Mouse (Mus musculus) granulocyte monocyte progenitor cell, adult 5-6 weeks (primary cell): ENCODE data around the gene Cstad. TPM values are rescaled to one million over a fixed set of nuclear protein-coding genes. Genes with fewer than 3 reads are reported as not detected.

ENCODE experiments used
- ATAC-seq: replicated peaks from 2 replicates; pipeline ENCODE4 v1.8.0; 2016; ENCODE audit warnings: mild to moderate bottlenecking, moderate TSS enrichment, inconsistent platforms; ENCODE audit not compliant: poor library complexity, severe bottlenecking
- total RNA-seq, 2 experiments: library from RNA; stranded (forward) in 1 of 2; stranded (reverse) in 1 of 2; fragments of 200-712, 200-1000 nt in 1 of 2; fragments of >200 nt in 1 of 2; fragmentation: Nextera tagmentation in 1 of 2; gene quantifications; 2 replicates each; pipeline ENCODE4 v1.2.3; 2014 to 2017

Gene Cstad
- total RNA-seq, 2 experiments from 2014 or later: not detected

DNA sequence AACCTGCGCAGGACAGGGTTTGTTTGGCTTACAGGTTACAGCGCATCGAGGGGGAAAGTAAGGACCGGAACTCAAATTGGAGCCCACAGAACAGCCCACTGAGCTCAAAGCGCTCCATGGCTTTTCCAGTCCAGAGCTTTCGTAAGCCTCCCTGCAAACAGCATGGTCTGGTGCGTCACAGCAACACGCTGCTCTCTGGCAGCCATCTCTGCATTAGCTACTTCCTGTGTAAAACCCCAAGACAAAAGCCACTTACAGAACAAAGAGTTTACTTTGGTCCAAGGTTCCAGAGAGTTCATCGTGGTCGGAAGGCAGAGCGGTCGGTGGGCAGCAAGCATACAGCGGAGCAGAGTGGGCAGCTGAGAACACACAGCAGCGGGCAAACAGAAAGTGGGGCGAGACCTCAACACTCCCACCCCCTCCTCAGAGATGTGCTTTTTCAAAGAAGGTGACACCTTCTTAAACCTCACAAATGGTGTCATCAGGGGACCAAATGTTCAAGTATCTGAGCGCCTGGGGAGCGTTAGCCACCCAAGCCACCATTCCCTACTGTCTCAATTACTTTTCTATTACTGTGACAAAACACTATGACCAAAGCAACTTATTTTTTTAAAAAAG, 31.3 kb downstream of the Cstad start:
- ATAC-seq: peak; percentile 17; the same call in 1 of the 2 replicates

DNA sequence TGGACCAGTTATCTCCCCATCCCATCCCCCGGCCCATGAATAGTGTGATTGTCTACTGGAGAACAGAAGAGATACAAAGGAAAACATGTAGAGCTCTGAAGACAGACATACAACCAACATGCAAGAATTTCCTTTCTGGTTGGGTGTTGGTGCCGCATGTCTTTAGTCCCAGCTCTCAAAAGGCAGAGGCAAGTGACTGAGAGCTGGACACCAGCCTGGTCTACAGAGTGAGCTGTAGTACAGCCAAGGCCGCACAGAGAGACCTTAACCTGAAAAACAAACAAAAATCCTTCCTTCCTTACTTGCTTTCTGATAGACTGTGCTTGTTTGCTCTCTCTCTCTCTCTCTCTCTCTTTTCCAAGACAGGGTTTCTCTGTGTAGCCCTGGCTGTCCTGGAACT, 32.5 kb downstream of the Cstad start:
- no peak for ATAC-seq

DNA sequence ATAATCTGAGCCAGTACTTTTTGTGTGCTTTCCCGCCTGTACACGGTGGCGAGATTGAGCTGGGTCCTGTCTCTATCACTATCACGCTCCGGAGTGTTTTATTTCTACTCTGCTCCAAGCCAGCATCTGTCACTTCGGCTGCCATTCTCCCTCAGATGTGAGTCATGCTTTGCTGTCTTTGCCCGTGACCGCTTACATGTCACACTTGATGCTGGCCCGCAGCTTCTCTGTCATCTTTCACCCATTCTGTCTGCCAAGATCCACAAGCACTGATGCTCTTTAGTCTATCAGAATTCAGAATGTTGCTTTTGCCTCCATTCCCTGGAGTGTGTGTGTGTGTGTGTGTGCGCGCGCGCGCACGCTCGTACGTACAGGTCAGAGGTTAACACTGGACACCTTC, 33.5 kb downstream of the Cstad start:
- no peak for ATAC-seq

DNA sequence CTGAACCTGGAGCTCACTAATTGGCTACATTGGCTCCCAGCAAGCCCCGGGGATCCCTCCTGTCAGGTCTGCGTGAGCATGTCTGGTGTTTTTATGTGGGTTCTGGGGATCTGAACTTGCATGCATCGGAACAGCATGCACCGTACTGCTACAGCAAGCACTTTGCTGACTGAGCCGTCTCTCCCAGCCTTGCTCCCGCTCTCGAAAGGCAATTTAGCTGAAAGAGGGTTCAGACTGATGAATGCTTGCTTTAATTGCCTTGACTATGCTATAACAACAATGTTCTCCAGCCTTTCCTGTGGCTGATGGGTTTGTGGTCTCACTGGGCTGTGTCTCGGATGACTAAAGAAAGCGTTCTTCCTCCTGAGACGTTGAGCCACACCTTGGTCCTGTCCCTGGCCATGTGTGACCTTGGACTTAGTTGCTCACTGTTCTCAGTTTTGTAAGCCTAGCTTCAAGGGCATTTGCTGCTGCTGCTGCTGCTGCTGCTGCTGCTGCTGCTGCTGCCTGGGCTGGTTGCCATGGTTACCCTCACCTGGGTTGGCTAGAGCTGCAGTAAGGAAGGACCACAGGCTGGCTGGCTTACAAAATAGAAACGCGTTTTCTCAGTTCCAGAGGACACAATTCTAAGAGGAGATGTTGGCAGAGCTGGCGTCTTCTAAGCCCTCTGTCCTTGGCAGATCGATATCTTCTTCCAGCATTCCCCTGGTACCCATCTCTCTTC, 34.4 kb downstream of the Cstad start:
- ATAC-seq: no peak

DNA sequence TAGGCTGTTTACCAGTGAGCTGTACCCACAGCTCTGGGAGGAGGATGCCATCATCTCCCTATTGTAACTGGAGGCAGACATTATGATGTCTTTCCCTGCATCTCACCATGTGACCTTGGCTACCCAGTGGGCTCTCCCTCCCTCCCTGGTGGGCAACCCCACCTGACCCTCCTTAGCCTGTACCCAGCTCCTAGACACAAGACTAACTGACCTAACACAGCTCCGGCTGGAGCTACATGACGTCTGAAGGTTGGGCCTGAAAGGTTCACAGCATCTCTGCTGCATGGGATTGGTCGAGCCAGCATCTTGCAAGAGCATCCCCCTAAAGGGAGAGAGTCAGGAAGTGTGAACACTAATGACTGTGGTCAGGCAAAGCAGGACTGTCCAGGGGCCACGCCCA, 35.0 kb downstream of the Cstad start:
- no peak for ATAC-seq

DNA sequence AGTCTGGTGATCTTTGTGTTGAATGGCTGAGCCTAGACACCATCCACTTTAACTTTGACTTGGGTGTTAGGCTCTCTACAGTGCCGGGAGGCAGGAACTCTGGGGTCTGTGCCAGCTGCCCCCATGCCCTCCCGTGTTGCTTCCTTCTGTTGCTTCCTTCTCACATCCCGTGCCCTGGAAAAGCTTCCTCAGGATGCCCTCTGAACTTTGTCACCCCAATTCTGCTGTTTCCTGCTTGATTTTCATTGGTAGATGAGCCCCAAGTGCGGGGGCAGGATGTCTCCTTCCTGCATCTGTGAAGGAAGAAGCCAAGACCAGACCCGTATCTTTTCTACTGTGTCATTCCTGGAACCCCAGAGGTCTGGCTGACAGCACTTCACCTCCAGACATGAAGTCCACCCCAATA, 41.4 kb downstream of the Cstad start:
- ATAC-seq: no peak

DNA sequence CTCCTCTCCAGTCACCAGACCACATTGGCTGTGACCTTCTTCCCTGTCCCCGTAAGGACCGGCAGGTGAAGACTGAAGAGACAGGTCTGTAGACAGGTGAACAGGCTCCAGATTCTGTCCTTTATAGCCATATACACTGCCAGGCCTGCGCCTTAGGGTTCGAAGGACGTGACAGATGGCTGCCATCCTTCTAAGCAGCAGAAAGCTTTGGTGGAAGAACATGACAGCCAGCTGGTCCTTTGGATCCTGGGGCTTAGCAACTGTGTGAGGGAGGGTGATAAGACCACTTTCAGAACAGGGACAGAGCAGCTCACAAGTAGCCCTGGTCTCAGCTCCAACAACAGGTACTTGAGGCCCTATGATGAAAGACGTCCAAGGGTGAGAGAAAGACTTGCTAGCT, 43.2 kb downstream of the Cstad start:
- ATAC-seq: no peak

DNA sequence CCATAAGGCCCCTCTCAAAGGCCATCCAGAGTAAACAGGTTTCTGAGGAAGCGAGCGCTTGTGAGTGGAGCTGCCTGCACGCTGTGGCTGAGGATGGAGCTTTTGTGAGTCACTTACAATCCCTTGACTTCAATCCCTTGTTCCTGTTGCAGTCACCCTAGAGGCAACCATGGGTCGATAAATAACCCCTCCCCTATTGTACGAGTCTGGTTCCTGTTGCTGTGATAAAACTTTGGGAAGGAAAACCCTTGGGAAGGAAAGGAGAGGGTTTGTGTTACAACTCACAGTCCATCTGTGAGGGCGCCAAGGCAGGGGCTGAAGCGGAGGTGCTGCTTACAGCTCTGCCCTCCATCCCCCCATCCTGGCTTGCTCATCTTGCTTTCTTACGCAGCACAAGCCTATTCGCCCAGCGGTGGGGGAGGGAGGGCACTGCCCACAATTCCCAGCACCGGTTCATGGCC, 45.2 kb downstream of the Cstad start:
- ATAC-seq: no peak

DNA sequence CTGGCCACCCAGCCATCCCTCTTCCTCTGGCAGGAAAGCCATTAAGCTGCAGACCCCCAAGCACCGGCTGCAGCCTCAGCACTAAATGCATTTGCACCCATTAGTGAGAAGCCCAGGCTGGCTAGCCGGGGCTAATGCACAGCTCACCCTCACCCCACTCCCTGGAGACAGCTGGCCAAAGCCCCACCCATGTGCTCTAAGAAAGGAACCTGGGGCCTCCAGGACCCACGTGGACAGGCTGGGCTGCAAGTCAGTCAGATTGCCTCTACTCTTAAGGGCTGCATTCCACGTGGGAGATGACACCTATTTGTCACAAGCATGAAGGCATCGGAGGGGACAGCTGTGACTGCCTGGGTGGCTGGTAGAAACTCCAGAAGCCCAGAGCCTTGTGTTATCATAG, 48.0 kb downstream of the Cstad start:
- no peak for ATAC-seq

DNA sequence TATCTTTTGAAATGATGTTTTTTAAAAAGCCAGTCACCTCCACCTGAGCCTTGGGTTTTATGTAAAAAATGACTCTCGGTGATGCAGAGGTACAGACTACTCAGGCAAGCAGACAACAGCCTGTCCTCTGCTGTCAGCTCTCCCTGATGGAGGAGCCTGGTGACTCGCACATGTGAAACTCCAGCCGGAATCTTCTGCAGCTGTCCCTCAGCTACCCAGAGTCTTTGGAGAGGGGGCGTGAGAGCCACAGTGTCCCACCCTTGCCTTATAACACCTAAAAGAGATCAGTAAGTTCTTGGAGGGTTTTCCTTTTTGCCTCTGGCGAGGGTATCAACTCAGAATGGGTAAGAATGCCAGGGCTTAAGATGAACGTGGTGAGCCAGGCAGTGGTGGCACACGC, 48.6 kb downstream of the Cstad start:
- no peak for ATAC-seq

DNA sequence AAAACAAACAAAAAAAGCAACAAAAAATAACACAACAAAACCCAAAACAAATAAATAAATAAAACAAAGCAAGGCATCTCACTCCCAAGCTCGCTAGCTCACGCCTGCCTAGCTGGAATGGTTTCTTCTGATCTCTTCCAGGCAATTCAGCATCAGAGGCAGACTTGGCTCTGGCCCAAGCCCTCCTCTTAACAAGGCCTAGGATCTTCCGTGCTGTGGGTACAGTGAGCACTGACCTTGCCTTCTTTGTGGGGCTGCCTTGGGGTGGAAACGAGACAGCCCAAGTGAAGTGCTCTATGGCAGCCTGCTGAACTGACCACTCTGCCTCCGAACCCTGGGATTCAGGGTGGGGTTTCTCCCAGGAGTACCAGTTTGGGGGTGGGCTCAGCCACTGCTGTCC, 52.0 kb downstream of the Cstad start:
- no peak for ATAC-seq

DNA sequence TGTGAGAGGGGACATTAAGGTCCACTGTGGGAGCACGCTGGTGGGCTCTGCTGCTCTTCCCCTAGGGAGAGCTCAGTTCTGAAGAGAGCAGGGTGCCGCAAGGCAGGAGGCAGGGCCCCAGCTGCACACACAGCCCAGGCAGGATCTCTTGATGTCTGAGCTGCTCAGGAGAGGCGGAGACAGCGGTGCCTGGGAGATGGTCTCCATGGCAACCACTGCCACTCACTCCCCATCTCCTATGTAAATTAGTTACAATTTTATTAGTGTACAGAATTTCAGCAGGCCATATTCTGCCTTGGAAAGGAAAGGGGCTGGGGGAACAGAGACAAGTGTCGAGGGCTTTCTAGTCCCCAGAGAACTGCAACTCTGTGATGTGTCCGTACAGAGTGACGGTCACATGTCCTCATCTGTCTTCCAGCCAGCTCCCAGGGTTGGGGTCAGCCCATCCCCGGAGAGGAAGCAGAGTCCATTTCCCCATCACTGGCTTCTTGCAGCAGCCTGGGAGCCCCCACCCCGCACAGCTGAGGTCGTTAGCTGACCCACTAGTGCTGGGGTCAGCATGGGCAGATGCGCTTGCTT, 52.6 kb downstream of the Cstad start:
- ATAC-seq: no peak; the same call in 1 of the 2 replicates

DNA sequence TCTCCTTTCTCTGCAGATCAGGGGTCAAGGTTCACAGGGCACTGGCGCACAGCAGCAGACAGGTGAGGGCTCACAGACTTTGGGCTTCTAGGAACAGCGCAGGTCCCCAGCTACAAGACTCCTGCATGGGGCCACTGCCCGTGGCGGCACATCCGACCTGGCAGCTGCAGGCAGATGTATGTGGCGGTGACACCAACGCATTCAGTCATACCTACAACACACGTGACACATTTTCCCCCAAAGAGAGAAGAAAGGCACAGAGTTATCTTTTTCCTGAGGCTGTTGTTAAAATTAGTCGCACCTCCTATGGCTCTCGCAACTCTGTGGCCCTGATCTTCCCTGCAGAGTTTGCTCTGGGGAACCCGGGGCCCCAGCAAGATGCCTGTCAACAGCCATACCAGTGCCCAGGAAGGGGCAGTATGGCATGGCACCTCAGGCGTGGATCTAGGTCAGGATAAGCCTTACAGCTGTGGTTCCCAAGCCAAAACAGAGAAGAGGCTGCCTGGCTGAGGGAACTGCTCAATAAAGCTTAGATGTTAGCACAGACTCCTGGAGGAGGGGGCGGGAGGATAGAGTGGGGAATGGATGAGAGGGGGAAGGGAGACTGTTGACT, 53.1 kb downstream of the Cstad start:
- ATAC-seq: no peak

DNA sequence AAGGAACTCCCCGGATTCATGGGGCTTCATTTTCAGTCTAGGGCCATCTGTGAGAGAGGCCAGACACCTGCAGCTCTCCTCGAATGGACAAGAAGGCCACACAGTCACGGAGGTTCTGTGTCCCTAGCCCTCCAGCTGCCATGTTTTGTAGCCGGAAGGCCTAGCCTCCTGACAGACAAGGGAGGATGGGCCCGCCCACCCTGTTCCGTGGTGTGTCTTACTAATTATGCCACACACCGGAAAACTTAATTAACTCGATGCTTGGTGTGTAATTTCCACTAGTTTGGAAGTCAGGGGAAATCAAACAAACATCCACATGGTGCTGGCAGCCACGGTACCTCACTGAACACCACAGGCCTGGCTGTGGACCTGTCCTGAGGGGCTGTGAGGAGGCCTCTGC, 55.4 kb downstream of the Cstad start:
- ATAC-seq: no peak

DNA sequence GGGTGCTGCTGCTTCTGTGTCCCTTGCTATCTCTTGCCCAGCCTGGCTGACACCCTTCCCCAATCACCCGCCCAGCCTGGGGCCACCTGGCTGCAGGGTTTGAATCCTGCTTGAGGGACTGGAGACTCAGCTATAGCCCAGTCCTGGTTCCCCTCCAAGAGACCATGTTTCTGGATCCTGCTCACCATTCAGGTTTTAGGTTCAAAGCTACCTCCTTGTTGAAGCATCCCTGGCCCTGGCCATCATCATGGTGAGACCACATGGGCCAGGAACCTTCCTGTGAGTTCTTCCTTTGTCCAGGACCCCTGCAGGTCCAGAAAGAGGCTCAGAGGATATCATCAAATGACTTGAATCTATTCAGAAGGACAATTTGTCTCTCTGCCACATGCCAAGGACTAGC, 57.0 kb downstream of the Cstad start:
- no peak for ATAC-seq

DNA sequence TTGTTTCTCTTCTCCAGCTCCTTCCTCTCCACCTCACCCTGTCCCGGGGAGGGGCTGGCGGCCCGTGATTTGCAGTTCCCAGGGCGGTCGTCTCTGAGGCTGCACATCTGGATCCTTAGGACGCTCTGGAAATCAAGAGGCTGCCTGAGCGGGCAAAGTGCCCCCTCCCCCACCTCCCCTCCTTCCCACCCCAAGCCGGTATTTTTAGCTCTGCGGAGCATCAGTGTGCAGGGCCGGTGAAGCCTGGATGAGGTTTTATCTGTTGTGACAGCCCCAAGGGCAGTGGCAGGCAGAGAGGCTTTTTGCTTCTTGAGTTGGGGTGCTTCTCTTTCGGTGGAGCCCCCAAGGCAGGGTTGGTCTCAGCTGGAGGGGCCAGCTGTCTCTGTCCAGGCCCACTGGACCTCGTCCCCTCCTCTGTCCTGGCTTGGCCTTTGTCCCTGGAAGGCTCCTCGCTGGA, 57.8 kb downstream of the Cstad start:
- no peak for ATAC-seq

DNA sequence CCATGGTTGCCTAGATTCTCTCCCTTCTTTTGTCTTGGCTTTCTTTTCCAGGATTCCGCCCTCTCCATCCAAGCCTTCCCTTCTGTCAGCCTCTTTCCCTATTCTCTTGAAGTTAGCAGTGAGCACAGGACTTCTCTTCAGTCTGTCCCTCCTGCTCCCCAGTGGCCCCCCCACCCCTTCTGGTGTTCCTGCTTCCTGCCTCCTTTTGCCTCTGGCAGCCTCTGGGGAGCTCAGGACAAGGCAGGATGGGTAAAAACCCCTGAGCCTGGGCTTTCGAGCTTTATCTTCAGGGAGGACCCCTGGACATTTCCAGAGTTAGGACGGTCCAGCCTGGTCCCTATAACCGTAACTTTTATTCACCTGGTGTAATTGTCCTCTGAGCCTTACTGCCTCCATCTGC, 58.2 kb downstream of the Cstad start:
- ATAC-seq: no peak

DNA sequence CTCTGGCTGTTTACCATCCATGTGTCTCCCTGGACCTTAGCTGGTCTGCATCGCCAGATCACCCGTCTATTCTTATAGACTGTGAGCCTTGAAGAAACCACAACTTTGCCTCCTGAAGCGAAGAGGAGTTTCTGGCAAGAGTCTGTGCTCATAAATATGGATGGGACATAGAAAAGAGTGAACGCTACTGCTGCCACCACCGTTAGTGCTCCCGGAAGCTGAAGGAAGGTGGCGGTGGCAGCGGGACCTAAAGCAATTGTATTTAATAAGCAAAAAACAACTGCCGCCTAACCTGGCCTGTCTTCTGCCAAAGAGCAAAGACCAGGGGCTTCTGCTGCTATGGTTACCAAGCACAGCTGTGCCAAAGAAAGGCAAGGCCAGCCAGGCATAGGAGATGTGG, 59.3 kb downstream of the Cstad start:
- no peak for ATAC-seq

DNA sequence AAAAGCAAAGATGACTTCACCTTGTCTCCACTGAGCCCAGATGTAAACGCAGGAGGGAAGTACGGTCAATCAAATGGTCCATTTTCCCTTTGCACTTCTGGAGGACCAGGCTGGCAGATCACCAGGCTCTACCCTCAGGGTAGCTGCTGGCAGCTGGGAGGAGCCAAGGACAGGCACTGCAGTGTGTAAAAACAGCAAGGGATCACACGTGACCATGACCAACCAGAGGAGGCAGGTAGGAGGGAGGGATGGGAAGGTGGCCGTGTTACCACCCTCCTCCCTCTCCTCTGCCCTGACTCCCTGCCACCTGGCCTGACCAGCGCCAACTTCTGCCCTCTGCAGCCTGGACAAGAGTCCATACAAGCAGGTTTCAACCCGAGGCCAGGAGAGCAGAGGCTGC, 59.7 kb downstream of the Cstad start:
- no peak for ATAC-seq

DNA sequence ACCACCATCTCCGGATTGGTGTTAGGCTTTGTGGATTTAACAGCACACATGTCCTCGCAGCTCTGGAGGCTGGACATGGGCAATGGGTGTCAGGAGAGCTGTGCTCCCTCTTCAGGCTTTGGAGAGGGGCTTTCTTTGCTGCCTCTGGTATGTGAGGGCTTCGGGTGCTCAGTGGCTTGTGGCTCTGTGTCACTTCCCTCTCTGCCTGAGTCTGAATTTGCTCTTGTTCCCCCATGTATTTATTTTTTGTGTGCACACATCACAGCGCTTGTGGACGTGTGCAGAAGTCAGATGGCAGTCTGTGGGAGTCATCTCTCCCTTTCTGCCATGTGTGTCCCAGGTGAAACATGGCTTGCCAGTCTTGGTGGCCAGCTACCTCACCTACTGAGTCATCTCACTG, 60.9 kb downstream of the Cstad start:
- no peak for ATAC-seq
